20 mouse cellular contexts compared by ENCODE assay signal in genomic region chr16:44697473-44698205, GRCm38 (mm10). TPM values are rescaled to one million over a fixed set of nuclear protein-coding genes. Genes with fewer than 3 reads are reported as not detected.
DNase-seq lines count a peak whose midpoint lies in the region; ATAC-seq and TF ChIP-seq lines count a peak whose summit lies in the region.
"Had no signal": no experiment of that assay in that cellular context is flagged by ENCODE, and none has a peak within 500 bp of the region (broad histone marks: within the 10 kb centered on the region; RNA-seq: fewer than 3 reads in every experiment).

No protein-coding gene starts in this region.

- H3K9ac ChIP-seq in lung, postnatal 0 days (replicated peaks; ENCODE audit: low read depth): no peak overlapping the region
- H3K9ac ChIP-seq in limb, embryonic 15.5 days: no peak overlapping the region
- H3K9ac ChIP-seq: forebrain, postnatal 0 days; heart, embryonic 15.5 days; hindbrain, embryonic 15.5 days had no signal

- WGBS in lung, postnatal 0 days: 62% methylated on average over 5 of the region's 5 CpGs
- 48% methylated on average over 5 of the region's 5 CpGs for WGBS in limb, embryonic 15.5 days

- ATAC-seq in lung, postnatal 0 days: no peak
- ATAC-seq in limb, embryonic 15.5 days (ENCODE audit: insufficient number of reproducible peaks, low FRiP score, low TSS enrichment, low read depth): peak; percentile 74
- ATAC-seq: CD4-positive, CD25-positive, alpha-beta regulatory T cell, adult 4 months; forebrain, postnatal 0 days had no signal

- H3K27ac ChIP-seq in gastrocnemius, adult 2 months: 0 out of 2 replicates have a peak overlapping the region, but pooled peaks have one; percentile 12
- peak overlapping the region; percentile 38 for H3K27ac ChIP-seq in lung, postnatal 0 days (ENCODE audit: low read length)
- H3K27ac ChIP-seq in limb, embryonic 15.5 days: peak overlapping the region; percentile 90
- H3K27ac ChIP-seq: forebrain, embryonic 10.5 days; heart, embryonic 15.5 days; hindbrain, embryonic 15.5 days had no signal

- peaks cover 4% of the 10 kb centered on the region; the same call in 1 of the 2 replicates for H3K4me1 ChIP-seq in lung, postnatal 0 days (ENCODE audit: insufficient read depth, low read depth, low read length)
- H3K4me1 ChIP-seq in limb, embryonic 15.5 days: peaks cover 43% of the 10 kb centered on the region
- H3K4me1 ChIP-seq: hindbrain, embryonic 15.5 days had no signal

- no peaks in the 10 kb centered on the region for H3K9me3 ChIP-seq in lung, postnatal 0 days (ENCODE audit: low read length)
- H3K9me3 ChIP-seq in limb, embryonic 15.5 days: no peaks in the 10 kb centered on the region
- H3K9me3 ChIP-seq: forebrain, embryonic 10.5 days; heart, embryonic 15.5 days; hindbrain, embryonic 15.5 days had no signal

- H3K36me3 ChIP-seq in lung, postnatal 0 days (ENCODE audit: insufficient read depth, low read length): no peaks in the 10 kb centered on the region
- no peaks in the 10 kb centered on the region for H3K36me3 ChIP-seq in limb, embryonic 15.5 days
- H3K36me3 ChIP-seq: forebrain, embryonic 10.5 days; heart, embryonic 15.5 days; hindbrain, embryonic 15.5 days had no signal

- DNase-seq in gastrocnemius, adult 2 months: no peak
- DNase-seq in gastrocnemius, postnatal 10 days: no peak
- DNase-seq in lung, postnatal 0 days (ENCODE audit: low spot score): peak; percentile 56
- DNase-seq in lung, postnatal 10 days: no peak
- no peak for DNase-seq in layer of hippocampus, adult 9-11 months
- DNase-seq in left cerebral cortex, postnatal 10 days (ENCODE audit: extremely low spot score in 1 of 2, low spot score in 2 of 2): no peak
- DNase-seq in adipocyte (ENCODE audit: low spot score): no peak
- DNase-seq: adrenal gland, postnatal 25 days; cerebellum, adult 9-10 months; forebrain, postnatal 0 days; heart, postnatal 36 days; kidney, adult 18-20 months; kidney, postnatal 10 days; thymus, postnatal 25 days had no signal

- no peak for TF ChIP-seq CTCF in gastrocnemius, adult 2 months (IDR thresholded peaks at IDR 0.05)
- TF ChIP-seq CTCF in lung, postnatal 0 days (IDR thresholded peaks at IDR 0.05): no peak

- intact Hi-C loops in gastrocnemius, adult 2 months (cut with DNase I): no loop called here
- intact Hi-C loops in left cerebral cortex, postnatal 10 days (cut with DNase I): no loop called here

- H3K4me3 ChIP-seq in gastrocnemius, adult 2 months: no peak overlapping the region
- H3K4me3 ChIP-seq in lung, postnatal 0 days (ENCODE audit: low read depth, low read length): no peak overlapping the region
- no peak overlapping the region for H3K4me3 ChIP-seq in limb, embryonic 15.5 days
- H3K4me3 ChIP-seq: forebrain, embryonic 10.5 days; heart, embryonic 15.5 days; hindbrain, embryonic 15.5 days had no signal

- H3K27me3 ChIP-seq in lung, postnatal 0 days (replicated peaks; ENCODE audit: insufficient read depth, low read length): no peaks in the 10 kb centered on the region
- H3K27me3 ChIP-seq in limb, embryonic 15.5 days: no peaks in the 10 kb centered on the region
- H3K27me3 ChIP-seq: heart, embryonic 15.5 days; hindbrain, embryonic 15.5 days had no signal

- H3K4me2 ChIP-seq in lung, postnatal 0 days (replicated peaks; ENCODE audit: low read depth, low read length): no peak overlapping the region
- H3K4me2 ChIP-seq in limb, embryonic 15.5 days: no peak overlapping the region
- H3K4me2 ChIP-seq: heart, embryonic 15.5 days; hindbrain, embryonic 15.5 days; midbrain, embryonic 11.5 days had no signal

- no peak for TF ChIP-seq EP300 in lung, postnatal 0 days (IDR thresholded peaks at IDR 0.05)

RNA-seq across cellular contexts. Expression of gene Nepro, which starts 26.5 kb away (rescaled TPM):
- total RNA-seq in gastrocnemius, adult 2 months (2021): 1 to 10 TPM; 3.2 to 3.4 TPM
- 1 to 10 TPM; 4.4 to 5.6 TPM for total RNA-seq in gastrocnemius, postnatal 10 days (2021)
- 3.6 and 3.7 TPM in 2 replicates for polyA plus RNA-seq in lung, postnatal 0 days (2015; fragmentation: Nextera tagmentation; extraction: Ambion mirVana)
- polyA plus RNA-seq in limb, embryonic 15.5 days (2015; fragmentation: Nextera tagmentation; extraction: Ambion mirVana): 6.9 and 7.4 TPM in 2 replicates
- total RNA-seq in left cerebral cortex, postnatal 10 days (2021): 1 to 10 TPM; 4.4 to 5.7 TPM

RNA-seq across cellular contexts. Expression of gene Gtpbp8, which starts 48.5 kb away (rescaled TPM):
- 10 to 100 TPM in 1 of 2 experiments, 1 to 10 TPM in 1; 8.3 to 10.5 TPM for total RNA-seq in gastrocnemius, adult 2 months (2021)
- total RNA-seq in gastrocnemius, postnatal 10 days (2021): 10 to 100 TPM; 13.0 to 13.2 TPM
- 17.2 and 19.5 TPM in 2 replicates for polyA plus RNA-seq in lung, postnatal 0 days (2015; fragmentation: Nextera tagmentation; extraction: Ambion mirVana)
- 23.1 and 26.7 TPM in 2 replicates for polyA plus RNA-seq in limb, embryonic 15.5 days (2015; fragmentation: Nextera tagmentation; extraction: Ambion mirVana)
- 10 to 100 TPM; 25.6 to 25.9 TPM for total RNA-seq in left cerebral cortex, postnatal 10 days (2021)

Comparison
In these comparisons a context has a peak if more than half of its experiments do, and no peak if none do; other contexts are left out.
1. H3K27ac ChIP-seq: peak in every context shown above with its lines; median percentile 90 in limb, embryonic 15.5 days; 38 in lung, postnatal 0 days; 12 in gastrocnemius, adult 2 months.